Mouse (Mus musculus): ENCODE data around the gene Ypel1. TPM values are rescaled to one million over a fixed set of nuclear protein-coding genes. Genes with fewer than 3 reads are reported as not detected.

The Ypel1 gene
- polyA plus RNA-seq (2017; shearing (Covaris generic)) = 2.4 TPM

DNA sequence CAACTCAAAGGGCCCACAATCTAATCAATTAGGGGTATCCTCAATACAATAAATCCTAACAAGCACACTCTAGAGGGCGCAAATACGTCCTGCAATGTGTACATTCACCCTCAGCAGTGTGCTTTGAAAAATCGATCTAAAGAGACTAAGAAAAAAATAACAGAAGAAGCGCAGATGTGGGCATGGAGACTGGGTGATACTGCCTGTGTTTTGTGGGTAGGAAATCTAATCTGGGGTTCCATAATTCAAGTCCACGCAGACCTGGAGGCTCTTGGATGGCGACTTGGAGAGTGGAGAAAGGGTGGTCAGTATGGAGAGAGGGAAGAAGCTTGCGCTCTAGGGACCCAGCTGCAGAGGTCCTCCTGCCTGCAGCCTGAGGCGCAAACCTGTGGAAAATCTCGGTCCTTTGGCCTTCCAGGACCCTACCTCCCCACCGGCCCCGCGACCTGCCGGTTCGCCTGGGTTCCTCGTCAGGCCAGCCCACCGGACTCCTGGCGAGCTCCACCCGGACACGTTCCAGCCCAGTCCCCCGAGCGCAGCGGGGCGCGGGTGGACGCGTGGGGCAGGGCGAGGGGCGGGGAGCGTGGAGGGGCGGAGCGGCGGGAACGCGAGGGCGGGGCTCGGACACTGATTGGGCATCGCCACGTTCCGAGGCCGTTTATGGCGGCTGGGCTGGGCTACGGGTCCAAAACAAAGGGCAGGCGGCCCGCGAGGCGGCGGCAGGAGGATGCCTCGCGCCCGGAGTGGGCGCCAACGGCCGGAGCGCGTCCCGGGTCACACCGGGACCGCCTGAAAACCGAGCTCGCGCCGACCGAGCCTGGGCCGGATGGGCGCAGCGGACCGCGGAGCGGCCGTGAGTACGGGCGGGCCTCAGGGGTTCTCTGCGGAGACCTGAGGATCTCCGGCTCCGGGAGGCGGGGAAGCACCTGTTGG, at the start of gene Ypel1:
Gene Ypel1 (plus strand): TSS at position 186 of the 933 bp plus-strand sequence.

DNA sequence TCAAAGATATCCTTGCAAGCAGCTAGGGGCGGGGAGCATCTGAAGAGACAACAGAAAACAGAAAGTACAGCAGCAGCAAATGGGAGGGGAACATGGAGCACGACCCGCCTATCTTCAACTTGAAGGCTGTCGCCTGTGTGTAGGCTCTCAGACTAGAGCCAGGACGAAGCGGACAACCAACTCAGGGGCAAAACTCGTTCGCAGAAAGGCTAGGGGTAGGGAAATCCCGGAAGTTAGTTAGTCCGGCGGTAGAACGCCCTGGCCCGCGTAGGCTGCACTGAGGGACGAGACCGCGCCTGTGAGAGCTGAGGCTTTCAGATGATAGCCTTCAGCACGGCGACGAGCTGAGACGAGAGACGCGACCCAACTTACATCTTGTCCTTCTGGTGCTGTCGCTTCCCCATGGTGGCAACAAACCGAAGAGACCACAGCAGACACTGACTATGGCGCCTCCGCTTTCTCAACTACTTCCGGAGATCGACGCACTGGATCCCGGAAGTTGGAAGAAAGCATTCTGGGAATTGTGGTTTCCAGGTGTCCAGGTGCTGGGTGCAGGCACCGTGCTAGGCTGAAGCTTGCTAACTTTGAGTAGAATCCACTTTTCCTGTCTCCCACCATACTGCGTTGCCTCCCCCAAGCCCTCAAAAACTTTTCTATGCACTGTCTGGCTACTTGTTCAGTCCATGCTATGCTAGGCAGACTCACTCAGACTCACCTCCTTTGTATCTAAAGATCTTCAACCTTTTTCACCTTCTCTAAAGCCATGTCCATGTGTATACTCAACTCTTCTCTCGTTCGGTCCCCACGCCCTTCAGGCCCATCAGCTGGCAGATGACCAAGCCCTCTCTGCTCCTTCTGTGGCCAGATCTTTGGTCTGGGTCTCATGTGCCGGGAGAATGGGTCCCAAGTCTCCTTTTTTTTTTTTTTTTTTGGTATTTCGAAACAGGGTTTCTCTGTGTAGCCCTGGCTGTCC, 41.6 kb downstream of the Ypel1 start, which contains the start of gene Ppil2:
Gene Ppil2 (minus strand): TSS at position 487 of the 973 bp plus-strand sequence.

DNA sequence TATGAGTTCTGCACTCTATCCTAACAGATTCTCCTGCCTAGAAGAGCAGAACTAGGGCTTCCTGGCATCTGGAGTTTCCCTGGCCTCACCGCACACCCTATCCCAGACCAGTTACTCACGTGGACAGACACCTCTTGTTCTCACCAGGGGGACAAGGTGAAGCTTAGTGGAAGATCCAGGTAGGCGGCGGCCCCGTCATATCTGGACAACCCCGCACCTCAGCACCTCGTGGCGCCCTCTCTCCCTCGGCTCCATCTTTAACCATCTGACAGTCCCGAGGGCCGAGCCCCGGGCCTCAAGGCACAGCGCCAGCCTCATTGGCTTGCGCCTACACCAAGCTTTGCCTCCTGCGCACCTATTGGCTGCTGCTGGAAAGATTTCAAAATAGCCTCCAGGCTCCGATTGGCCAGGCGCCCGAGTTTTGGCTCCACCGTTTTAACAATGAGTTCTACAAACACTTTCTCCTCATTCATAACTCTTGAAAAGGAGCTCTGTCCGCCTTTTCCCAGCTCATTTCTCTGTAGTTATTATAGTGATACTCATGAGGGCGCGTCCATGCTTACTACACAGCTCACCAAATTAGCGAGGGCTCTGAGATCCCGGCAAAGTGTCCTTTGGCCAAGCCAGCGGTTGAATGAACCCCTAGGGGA, 55.5 kb downstream of the Ypel1 start, which contains the start of gene 2610318N02Rik:
Gene 2610318N02Rik (minus strand): TSS at position 297 of the 650 bp plus-strand sequence.

DNA sequence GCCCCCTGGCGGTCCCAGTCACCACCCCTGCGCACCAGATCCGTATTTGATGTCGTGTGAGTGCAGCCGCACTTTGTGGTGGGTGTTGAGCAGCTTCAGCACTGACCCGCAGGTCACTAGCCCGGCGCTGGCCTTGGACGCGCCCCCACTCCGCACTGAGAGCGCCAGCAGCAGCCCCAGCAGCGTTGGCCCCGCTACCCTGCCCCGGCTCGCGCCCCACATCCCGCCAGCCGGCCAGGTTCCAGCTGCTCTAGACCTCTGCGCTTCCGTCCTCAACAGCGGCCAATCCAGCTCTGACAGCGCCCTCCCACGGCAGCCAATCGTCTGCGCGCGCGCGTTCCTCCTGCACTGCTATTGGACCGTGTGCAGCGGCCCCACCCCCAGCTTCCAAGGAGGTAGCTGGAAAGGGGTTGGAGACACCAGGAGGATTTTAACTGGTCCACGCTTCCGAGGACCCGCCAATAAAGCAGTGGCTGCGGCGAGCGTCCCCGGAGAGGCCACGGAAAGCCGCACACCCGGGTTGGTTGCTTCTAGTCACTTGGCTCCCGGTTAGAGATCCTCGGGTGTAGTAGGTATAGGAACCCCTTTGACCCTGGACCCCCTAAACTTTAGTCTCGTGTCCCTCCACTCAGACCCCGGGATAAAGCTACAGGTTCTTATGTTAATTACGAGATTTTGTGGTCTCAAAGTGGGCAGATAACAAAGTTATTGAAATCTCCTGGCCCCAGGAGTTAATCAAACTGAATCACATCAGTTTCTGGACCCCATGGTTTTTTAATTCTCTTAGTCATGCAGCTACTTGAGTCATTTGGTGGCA, 62.8 kb downstream of the Ypel1 start, which contains the start of gene Sdf2l1:
Gene Sdf2l1 (minus strand): TSS at position 295 of the 817 bp plus-strand sequence.

Other genes with a start within 250 kb of the Ypel1 start
- 0.55 TPM for gene Spag6l, start 240.2 kb upstream of the Ypel1 start, polyA plus RNA-seq (2017; shearing (Covaris generic))
- not detected for gene Igll1, start 205.7 kb upstream of the Ypel1 start, polyA plus RNA-seq (2017; shearing (Covaris generic))
- 125 TPM for gene Top3b, start 199.0 kb upstream of the Ypel1 start, polyA plus RNA-seq (2017; shearing (Covaris generic))
- 3.3 TPM for gene Vpreb1, start 198.9 kb upstream of the Ypel1 start, polyA plus RNA-seq (2017; shearing (Covaris generic))
- 34.6 TPM for gene Ppm1f, start 173.2 kb upstream of the Ypel1 start, polyA plus RNA-seq (2017; shearing (Covaris generic))
- 33.1 TPM for gene Mapk1, start 86.3 kb upstream of the Ypel1 start, polyA plus RNA-seq (2017; shearing (Covaris generic))
- gene Ppil2, start 41.6 kb downstream of the Ypel1 start, polyA plus RNA-seq (2017; shearing (Covaris generic)) = 271 TPM
- 3.6 TPM for gene 2610318N02Rik, start 55.5 kb downstream of the Ypel1 start, polyA plus RNA-seq (2017; shearing (Covaris generic))
- 49.5 TPM for gene Sdf2l1, start 62.7 kb downstream of the Ypel1 start, polyA plus RNA-seq (2017; shearing (Covaris generic))
- gene Ydjc, start 74.9 kb downstream of the Ypel1 start, polyA plus RNA-seq (2017; shearing (Covaris generic)) = 5.2 TPM
- gene Ccdc116, start 77.5 kb downstream of the Ypel1 start, polyA plus RNA-seq (2017; shearing (Covaris generic)) = 0.96 TPM
- 311 TPM for gene Ube2l3, start 133.0 kb downstream of the Ypel1 start, polyA plus RNA-seq (2017; shearing (Covaris generic))
- gene Rimbp3, start 138.9 kb downstream of the Ypel1 start, polyA plus RNA-seq (2017; shearing (Covaris generic)) = not detected
- 1.9 TPM for gene Hic2, start 163.9 kb downstream of the Ypel1 start, polyA plus RNA-seq (2017; shearing (Covaris generic))
- 155 TPM for gene Tmem191c, start 206.4 kb downstream of the Ypel1 start, polyA plus RNA-seq (2017; shearing (Covaris generic))